Mouse (Mus musculus) midbrain, embryonic 12.5 days (tissue): ENCODE results near the gene Acot3. TPM values are rescaled to one million over a fixed set of nuclear protein-coding genes. Genes with fewer than 3 reads are reported as not detected.

Source experiments
- ATAC-seq: fragments of 200-750 bp; cut with Nextera tagmentation; 2 replicates; pipeline ENCODE4 v1.8.0; 2017; ENCODE audit warnings: low read depth, moderate TSS enrichment, moderate library complexity; ENCODE audit not compliant: low FRiP score
- H3K27ac ChIP-seq: fragments of 300-500 bp; sonication (generic); replicated peaks from 2 replicates; pipeline ENCODE4 v1.5.1; 2016; ENCODE audit warnings: mild to moderate bottlenecking
- H3K27me3 ChIP-seq: fragments of 300-500 bp; sonication (generic); 2 replicates; pipeline ENCODE4 v1.6.1; 2016; ENCODE audit warnings: mild to moderate bottlenecking
- H3K36me3 ChIP-seq: fragments of 300-500 bp; sonication (generic); 2 replicates; pipeline ENCODE4 v1.6.1; 2016
- H3K4me1 ChIP-seq: fragments of 300-500 bp; sonication (generic); 2 replicates; pipeline ENCODE4 v1.6.1; 2016
- H3K4me2 ChIP-seq: fragments of 300-500 bp; sonication (generic); replicated peaks from 2 replicates; pipeline ENCODE4 v1.6.1; 2016; ENCODE audit warnings: mild to moderate bottlenecking, moderate library complexity
- H3K4me3 ChIP-seq: fragments of 300-500 bp; sonication (generic); 2 replicates; pipeline ENCODE4 v1.5.1; 2016; ENCODE audit warnings: mild to moderate bottlenecking
- H3K9ac ChIP-seq: fragments of 300-500 bp; sonication (generic); replicated peaks from 2 replicates; pipeline ENCODE4 v1.6.1; 2016; ENCODE audit warnings: mild to moderate bottlenecking, moderate library complexity
- H3K9me3 ChIP-seq: fragments of 300-500 bp; sonication (generic); 2 replicates; pipeline ENCODE4 v1.6.1; 2016; ENCODE audit warnings: mild to moderate bottlenecking
- WGBS: fragments of 180-500 bp; shearing (Covaris S2); methylation state at CpG from one replicate; pipeline ENCODE4 v1.1.7; 2016; 5-methylcytosine and 5-hydroxymethylcytosine counted together
- polyA plus RNA-seq: library from polyadenylated mRNA; unstranded; fragments of >200 nt; fragmentation: Nextera tagmentation; extraction: Ambion mirVana; gene quantifications from 2 replicates; pipeline ENCODE4 v1.2.1, GENCODE M21; 2016

Acot3 gene
- polyA plus RNA-seq, 1 experiment from 2014 or later, result 0.61 TPM

- peaks cover 4% of the 10 kb centered on the region for H3K4me1 ChIP-seq
- 85% methylated on average over 1 of the region's 1 CpGs for WGBS
- no peak overlapping the region for H3K4me3 ChIP-seq
- no peaks in the 10 kb centered on the region for H3K9me3 ChIP-seq
- ATAC-seq, result no peak
- H3K36me3 ChIP-seq, result no peaks in the 10 kb centered on the region
- H3K27ac ChIP-seq, result no peak overlapping the region
- no peak overlapping the region for H3K9ac ChIP-seq
- H3K4me2 ChIP-seq, result no peak overlapping the region
- H3K27me3 ChIP-seq, result no peaks in the 10 kb centered on the region
Observed at GRCm38 (mm10) chr12:84109924-84110323, 58.0 kb downstream of the Acot3 start.

Other genes starting within 250 kb of the Acot3 start
- 31.9 and 33.0 TPM in 2 replicates for gene Numb, start 130.2 kb upstream of the Acot3 start, polyA plus RNA-seq
- gene Riox1, start 101.5 kb upstream of the Acot3 start, polyA plus RNA-seq, result 16.7 and 19.0 TPM in 2 replicates
- gene Heatr4, start 67.3 kb upstream of the Acot3 start, polyA plus RNA-seq, result not detected in 2 replicates
- gene Acot2, start 64.3 kb upstream of the Acot3 start, polyA plus RNA-seq, result 14.7 and 14.9 TPM in 2 replicates
- 44.3 and 50.8 TPM in 2 replicates for gene Acot1, start 42.7 kb upstream of the Acot3 start, polyA plus RNA-seq
- gene Acot4, start 13.8 kb upstream of the Acot3 start, polyA plus RNA-seq, result 0.18 and 0.67 TPM in 2 replicates
- gene Gm49366, start 13.2 kb upstream of the Acot3 start, polyA plus RNA-seq, result not detected in 2 replicates
- not detected in 2 replicates for gene Acot5, start 17.2 kb downstream of the Acot3 start, polyA plus RNA-seq
- gene Acot6, start 48.5 kb downstream of the Acot3 start, polyA plus RNA-seq, result 0.88 and 1.1 TPM in 2 replicates
- gene Dnal1, start 62.2 kb downstream of the Acot3 start, polyA plus RNA-seq, result 6.9 and 7.4 TPM in 2 replicates
- gene Pnma1, start 96.3 kb downstream of the Acot3 start, polyA plus RNA-seq, result 3.6 and 3.7 TPM in 2 replicates
- gene Elmsan1, start 166.7 kb downstream of the Acot3 start, polyA plus RNA-seq, result 6.5 and 6.6 TPM in 2 replicates
- gene Ptgr2, start 233.1 kb downstream of the Acot3 start, polyA plus RNA-seq, result 15.2 and 18.1 TPM in 2 replicates